Mouse (Mus musculus): Measurements from ENCODE around the gene Snd1. TPM values are rescaled to one million over a fixed set of nuclear protein-coding genes. Genes with fewer than 3 reads are reported as not detected.

Gene Snd1
- polyA plus RNA-seq, 1 experiment: 190 TPM

- Histone ChIP-seq H3K4me2 (ENCODE audit: low read depth) (no peak overlapping the region), H3K27me3 (ENCODE audit: control insufficient read depth, insufficient read depth, insufficient read length) (no peaks in the 10 kb centered on the region), H3ac (ENCODE audit: control insufficient read depth, insufficient read length) (no peak overlapping the region), H3K4me3 (no peak overlapping the region), H3K79me2 (ENCODE audit: control insufficient read depth, insufficient read depth) (no peaks in the 10 kb centered on the region), H3K36me3 (ENCODE audit: control insufficient read depth, insufficient read depth) (peaks cover 15% of the 10 kb centered on the region)
- TF ChIP-seq E2F4 (IDR thresholded peaks at IDR 0.05; ENCODE audit: insufficient read depth): no peak
- no peak for TF ChIP-seq CEBPB (IDR thresholded peaks at IDR 0.05; ENCODE audit: insufficient read depth, poor library complexity, severe bottlenecking)
- TF ChIP-seq POLR2A (IDR thresholded peaks at IDR 0.05; ENCODE audit: insufficient read length, low read depth): no peak
- TF ChIP-seq USF1 (IDR thresholded peaks at IDR 0.05; ENCODE audit: low read depth): no peak
- TF ChIP-seq REST (IDR thresholded peaks at IDR 0.05; ENCODE audit: insufficient read depth, insufficient read length): no peak
- no peak for TF ChIP-seq MYOG (IDR thresholded peaks at IDR 0.05; ENCODE audit: control insufficient read depth in 1 of 3, insufficient read depth in 1 of 3, insufficient read length in 2 of 3, low read depth in 2 of 3)
- no peak for TF ChIP-seq TCF3 (IDR thresholded peaks at IDR 0.05; ENCODE audit: insufficient read length, low read depth)
- TF ChIP-seq POLR2AphosphoS2 (IDR thresholded peaks at IDR 0.05; ENCODE audit: insufficient read length, low read depth): no peak
- no peak for TF ChIP-seq MYOD1 (IDR thresholded peaks at IDR 0.05; ENCODE audit: control insufficient read depth in 1 of 3, insufficient read length in 2 of 3, low read depth in 2 of 3)
- no peak for TF ChIP-seq SRF (IDR thresholded peaks at IDR 0.05; ENCODE audit: control insufficient read depth, insufficient read length, low read depth)
- no peak for TF ChIP-seq TCF12 (IDR thresholded peaks at IDR 0.05; ENCODE audit: insufficient read depth, poor library complexity, severe bottlenecking)
- no peak for TF ChIP-seq MAX (IDR thresholded peaks at IDR 0.05; ENCODE audit: low read depth)
Measured at GRCm38 (mm10) chr6:28766622-28767021, 291.7 kb downstream of the Snd1 start.

DNA sequence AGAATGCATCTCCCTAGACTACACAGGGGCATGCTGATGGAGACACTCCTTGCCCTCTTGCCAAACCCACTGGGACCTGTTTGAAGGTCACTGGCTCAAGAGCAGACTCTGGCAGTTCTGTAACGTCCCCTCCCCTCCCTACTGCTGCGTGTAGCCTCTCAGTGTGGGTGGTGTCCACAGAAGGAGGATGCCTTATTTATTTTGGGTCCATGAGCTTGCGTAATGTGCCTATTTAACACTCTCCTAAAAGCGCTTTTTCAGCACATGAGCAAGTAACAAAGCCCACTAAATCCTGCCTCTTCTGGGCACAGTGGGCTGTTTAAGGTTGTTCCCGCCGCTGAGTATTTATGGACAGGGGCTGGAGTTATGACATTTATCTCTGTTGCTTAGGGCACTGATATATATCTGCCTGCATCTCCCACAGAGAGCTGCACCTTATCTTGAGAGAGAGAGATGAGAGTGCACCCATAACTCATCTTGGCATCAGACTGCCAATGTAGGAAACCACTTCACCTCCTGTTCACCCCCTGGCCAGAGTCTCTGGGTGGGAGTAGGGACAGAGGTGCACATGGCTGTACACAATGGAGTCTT lies 293.0 kb downstream of the Snd1 start:
- H3K36me3 ChIP-seq (ENCODE audit: control insufficient read depth, insufficient read depth): peaks cover 15% of the 10 kb centered on the region

GRCm38 (mm10) chr6:28771331-28771730 lies 296.4 kb downstream of the Snd1 start:
- Histone ChIP-seq H3K4me3 (no peak overlapping the region), H3K27me3 (ENCODE audit: control insufficient read depth, insufficient read depth, insufficient read length) (no peaks in the 10 kb centered on the region), H3K79me2 (ENCODE audit: control insufficient read depth, insufficient read depth) (no peaks in the 10 kb centered on the region), H3K4me2 (ENCODE audit: low read depth) (no peak overlapping the region), H3K36me3 (ENCODE audit: control insufficient read depth, insufficient read depth) (peaks cover 23% of the 10 kb centered on the region), H3ac (ENCODE audit: control insufficient read depth, insufficient read length) (no peak overlapping the region)
- TF ChIP-seq POLR2A (IDR thresholded peaks at IDR 0.05; ENCODE audit: insufficient read length, low read depth) (no peak), MYOG (IDR thresholded peaks at IDR 0.05; ENCODE audit: control insufficient read depth in 1 of 3, insufficient read depth in 1 of 3, insufficient read length in 2 of 3, low read depth in 2 of 3) (no peak), REST (IDR thresholded peaks at IDR 0.05; ENCODE audit: insufficient read depth, insufficient read length) (no peak), POLR2AphosphoS2 (IDR thresholded peaks at IDR 0.05; ENCODE audit: insufficient read length, low read depth) (no peak), TCF3 (IDR thresholded peaks at IDR 0.05; ENCODE audit: insufficient read length, low read depth) (no peak)

More for the DNA sequence above, 293.0 kb downstream of the Snd1 start:
- no peaks in the 10 kb centered on the region for H3K79me2 ChIP-seq (ENCODE audit: control insufficient read depth, insufficient read depth)
- no peaks in the 10 kb centered on the region for H3K27me3 ChIP-seq (ENCODE audit: control insufficient read depth, insufficient read depth, insufficient read length)
- TF ChIP-seq E2F4 (IDR thresholded peaks at IDR 0.05; ENCODE audit: insufficient read depth) (no peak), MYOD1 (IDR thresholded peaks at IDR 0.05; ENCODE audit: control insufficient read depth in 1 of 3, insufficient read length in 2 of 3, low read depth in 2 of 3) (no peak), REST (IDR thresholded peaks at IDR 0.05; ENCODE audit: insufficient read depth, insufficient read length) (no peak), USF1 (IDR thresholded peaks at IDR 0.05; ENCODE audit: low read depth) (no peak), TCF12 (IDR thresholded peaks at IDR 0.05; ENCODE audit: insufficient read depth, poor library complexity, severe bottlenecking) (no peak), POLR2AphosphoS2 (IDR thresholded peaks at IDR 0.05; ENCODE audit: insufficient read length, low read depth) (no peak), POLR2A (IDR thresholded peaks at IDR 0.05; ENCODE audit: insufficient read length, low read depth) (no peak), SRF (IDR thresholded peaks at IDR 0.05; ENCODE audit: control insufficient read depth, insufficient read length, low read depth) (no peak), MAX (IDR thresholded peaks at IDR 0.05; ENCODE audit: low read depth) (no peak), MYOG (IDR thresholded peaks at IDR 0.05; ENCODE audit: control insufficient read depth in 1 of 3, insufficient read depth in 1 of 3, insufficient read length in 2 of 3, low read depth in 2 of 3) (no peak), TCF3 (IDR thresholded peaks at IDR 0.05; ENCODE audit: insufficient read length, low read depth) (no peak), CEBPB (IDR thresholded peaks at IDR 0.05; ENCODE audit: insufficient read depth, poor library complexity, severe bottlenecking) (no peak)
- H3ac ChIP-seq (ENCODE audit: control insufficient read depth, insufficient read length): no peak overlapping the region
- no peak overlapping the region for H3K4me2 ChIP-seq (ENCODE audit: low read depth)
- H3K4me3 ChIP-seq: no peak overlapping the region

DNA sequence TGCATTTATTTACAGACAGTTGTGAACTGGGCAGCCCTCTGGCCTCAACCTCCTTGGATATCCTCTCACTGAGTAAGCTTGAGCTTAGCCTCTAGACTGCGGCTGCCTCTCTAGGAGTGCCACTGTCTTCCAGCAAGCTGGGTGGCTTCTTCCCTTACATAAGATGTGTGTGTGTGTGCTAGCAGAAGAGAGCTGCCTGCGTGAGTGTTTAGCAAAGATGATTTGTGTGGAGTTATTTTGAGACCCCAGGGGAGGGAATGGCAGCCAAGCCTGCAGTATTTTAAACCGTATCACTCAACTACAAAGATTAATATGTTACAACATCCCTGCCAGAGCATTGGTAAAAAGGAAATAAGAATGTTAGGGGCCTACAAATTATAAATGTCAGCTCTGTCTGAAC lies 306.8 kb downstream of the Snd1 start:
- no peak for TF ChIP-seq USF1 (IDR thresholded peaks at IDR 0.05; ENCODE audit: low read depth)
- no peak for TF ChIP-seq MYOD1 (IDR thresholded peaks at IDR 0.05; ENCODE audit: control insufficient read depth in 1 of 3, insufficient read length in 2 of 3, low read depth in 2 of 3)
- no peak for TF ChIP-seq MYOG (IDR thresholded peaks at IDR 0.05; ENCODE audit: control insufficient read depth in 1 of 3, insufficient read depth in 1 of 3, insufficient read length in 2 of 3, low read depth in 2 of 3)
- no peak for TF ChIP-seq CEBPB (IDR thresholded peaks at IDR 0.05; ENCODE audit: insufficient read depth, poor library complexity, severe bottlenecking)
- no peak for TF ChIP-seq REST (IDR thresholded peaks at IDR 0.05; ENCODE audit: insufficient read depth, insufficient read length)
- no peak for TF ChIP-seq E2F4 (IDR thresholded peaks at IDR 0.05; ENCODE audit: insufficient read depth)
- no peak for TF ChIP-seq POLR2AphosphoS2 (IDR thresholded peaks at IDR 0.05; ENCODE audit: insufficient read length, low read depth)
- no peak for TF ChIP-seq POLR2A (IDR thresholded peaks at IDR 0.05; ENCODE audit: insufficient read length, low read depth)
- no peak for TF ChIP-seq SRF (IDR thresholded peaks at IDR 0.05; ENCODE audit: control insufficient read depth, insufficient read length, low read depth)
- TF ChIP-seq TCF3 (IDR thresholded peaks at IDR 0.05; ENCODE audit: insufficient read length, low read depth): no peak
- TF ChIP-seq MAX (IDR thresholded peaks at IDR 0.05; ENCODE audit: low read depth): no peak
- TF ChIP-seq TCF12 (IDR thresholded peaks at IDR 0.05; ENCODE audit: insufficient read depth, poor library complexity, severe bottlenecking): no peak
- Histone ChIP-seq H3K79me2 (ENCODE audit: control insufficient read depth, insufficient read depth) (no peaks in the 10 kb centered on the region), H3ac (ENCODE audit: control insufficient read depth, insufficient read length) (no peak overlapping the region), H3K4me2 (ENCODE audit: low read depth) (no peak overlapping the region), H3K4me3 (no peak overlapping the region), H3K27me3 (ENCODE audit: control insufficient read depth, insufficient read depth, insufficient read length) (no peaks in the 10 kb centered on the region), H3K36me3 (ENCODE audit: control insufficient read depth, insufficient read depth) (peaks cover 8% of the 10 kb centered on the region)

Measured in myocyte (in vitro differentiated cells).